Comparison of ENCODE assay signal across 11 mouse cellular contexts in genomic region chrX:16860244-16860643, GRCm38 (mm10). TPM values are rescaled to one million over a fixed set of nuclear protein-coding genes. Genes with fewer than 3 reads are reported as not detected.
A peak's percentile ranks its signal among the peaks of the same experiment; 100 is the strongest.
DNase-seq lines count a peak whose midpoint lies in the region; ATAC-seq and TF ChIP-seq lines count a peak whose summit lies in the region.
"Had no signal": no experiment of that assay in that cellular context is flagged by ENCODE, and none has a peak within 500 bp of the region (broad histone marks: within the 10 kb centered on the region; RNA-seq: fewer than 3 reads in every experiment).

No protein-coding gene starts in this region.

- no peaks in the 10 kb centered on the region for H3K27me3 ChIP-seq in midbrain, embryonic 14.5 days (ENCODE audit: control insufficient read depth, insufficient read depth, low read length)
- no peaks in the 10 kb centered on the region for H3K27me3 ChIP-seq in midbrain, embryonic 13.5 days
- no peaks in the 10 kb centered on the region for H3K27me3 ChIP-seq in stomach, postnatal 0 days (ENCODE audit: control insufficient read depth, insufficient read depth, low read length)
- H3K27me3 ChIP-seq: lung, embryonic 15.5 days had no signal

- no peak for TF ChIP-seq EP300 in stomach, postnatal 0 days (optimal IDR thresholded peaks at IDR 0.05)

- intact Hi-C loops in heart, postnatal 14 days (cut with DNase I) = loop anchor here (5.0 kb wide), 1 partner anchor 408 kb away; no protein-coding TSS in a partner anchor

- TF ChIP-seq CTCF in stomach, postnatal 0 days (IDR thresholded peaks at IDR 0.05; ENCODE audit: low read depth) = peak; percentile 70

- H3K9me3 ChIP-seq in midbrain, embryonic 14.5 days (ENCODE audit: control insufficient read depth, low read length) = no peaks in the 10 kb centered on the region
- no peaks in the 10 kb centered on the region for H3K9me3 ChIP-seq in midbrain, embryonic 13.5 days
- H3K9me3 ChIP-seq in stomach, postnatal 0 days (ENCODE audit: control insufficient read depth, low read length) = no peaks in the 10 kb centered on the region
- H3K9me3 ChIP-seq: lung, embryonic 15.5 days had no signal

- H3K36me3 ChIP-seq in midbrain, embryonic 14.5 days (ENCODE audit: control insufficient read depth, insufficient read depth, low read length) = no peaks in the 10 kb centered on the region
- no peaks in the 10 kb centered on the region for H3K36me3 ChIP-seq in midbrain, embryonic 13.5 days
- H3K36me3 ChIP-seq in stomach, postnatal 0 days (ENCODE audit: control insufficient read depth, insufficient read depth, low read length) = no peaks in the 10 kb centered on the region
- H3K36me3 ChIP-seq: lung, embryonic 15.5 days had no signal

- H3K4me1 ChIP-seq in midbrain, embryonic 14.5 days (ENCODE audit: control insufficient read depth, insufficient read depth, low read length) = no peaks in the 10 kb centered on the region
- no peaks in the 10 kb centered on the region for H3K4me1 ChIP-seq in midbrain, embryonic 13.5 days (replicated peaks)
- no peaks in the 10 kb centered on the region for H3K4me1 ChIP-seq in stomach, postnatal 0 days (replicated peaks; ENCODE audit: control insufficient read depth, insufficient read depth)
- H3K4me1 ChIP-seq: lung, embryonic 15.5 days had no signal

- no peak overlapping the region for H3K4me2 ChIP-seq in midbrain, embryonic 14.5 days (ENCODE audit: low read length)
- no peak overlapping the region for H3K4me2 ChIP-seq in midbrain, embryonic 13.5 days (replicated peaks)
- no peak overlapping the region for H3K4me2 ChIP-seq in stomach, postnatal 0 days (replicated peaks; ENCODE audit: low read depth)
- H3K4me2 ChIP-seq: heart, embryonic 11.5 days; lung, embryonic 15.5 days had no signal

- no peak for ATAC-seq in midbrain, embryonic 14.5 days (ENCODE audit: low FRiP score, low TSS enrichment)
- ATAC-seq in midbrain, embryonic 13.5 days = no peak
- ATAC-seq in stomach, postnatal 0 days (ENCODE audit: low FRiP score, low TSS enrichment) = no peak

- no peak overlapping the region for H3K9ac ChIP-seq in midbrain, embryonic 14.5 days (replicated peaks; ENCODE audit: low read length)
- no peak overlapping the region for H3K9ac ChIP-seq in midbrain, embryonic 13.5 days (replicated peaks)
- no peak overlapping the region for H3K9ac ChIP-seq in stomach, postnatal 0 days (ENCODE audit: low read length)
- H3K9ac ChIP-seq: lung, embryonic 15.5 days had no signal

- peak; percentile 7 for DNase-seq in heart, adult 8-10 months (ENCODE audit: low spot score)
- DNase-seq in heart, postnatal 14 days = no peak
- DNase-seq in midbrain, embryonic 14.5 days = peak; percentile 14
- DNase-seq in c-Kit-positive CD71-positive TER-119-negative erythroid progenitor cells, embryonic 14.5 days (ENCODE audit: low read depth) = peak; percentile 2
- no peak for DNase-seq in stomach, postnatal 0 days (ENCODE audit: low spot score)
- no peak for DNase-seq in cerebellum, adult 11 months
- DNase-seq in thymus, postnatal 4 days = no peak

- H3K27ac ChIP-seq in midbrain, embryonic 14.5 days (replicated peaks; ENCODE audit: low read depth, low read length) = no peak overlapping the region
- H3K27ac ChIP-seq in midbrain, embryonic 13.5 days = no peak overlapping the region
- H3K27ac ChIP-seq in stomach, postnatal 0 days (replicated peaks) = no peak overlapping the region
- H3K27ac ChIP-seq: lung, embryonic 15.5 days had no signal

- no peak overlapping the region for H3K4me3 ChIP-seq in midbrain, embryonic 14.5 days (replicated peaks; ENCODE audit: low read depth, low read length)
- no peak overlapping the region for H3K4me3 ChIP-seq in midbrain, embryonic 13.5 days (replicated peaks)
- no peak overlapping the region for H3K4me3 ChIP-seq in stomach, postnatal 0 days (ENCODE audit: low read depth, low read length)
- H3K4me3 ChIP-seq: lung, embryonic 15.5 days had no signal

RNA-seq across cellular contexts. Expression of gene Maob, which starts 43.1 kb away (rescaled TPM):
- total RNA-seq in heart, adult 8-10 months (2022) = 10 to 100 TPM; 39.5 to 63.2 (median 51.7) TPM
- 10 to 100 TPM; 13.1 to 15.7 TPM for total RNA-seq in heart, postnatal 14 days (2021)
- 2.6 and 3.3 TPM in 2 replicates for polyA plus RNA-seq in midbrain, embryonic 14.5 days (2014; fragmentation: Nextera tagmentation; extraction: Ambion mirVana)
- 2.5 TPM in 2 replicates for polyA plus RNA-seq in midbrain, embryonic 13.5 days (2015; fragmentation: Nextera tagmentation; extraction: Ambion mirVana)
- 17.0 and 18.9 TPM in 2 replicates for polyA plus RNA-seq in stomach, postnatal 0 days (2015; fragmentation: Nextera tagmentation; extraction: Ambion mirVana)

RNA-seq across cellular contexts. Expression of gene Ndp, which starts 51.3 kb away (rescaled TPM):
- total RNA-seq in heart, adult 8-10 months (2022) = not detected
- under 1 TPM in 1 of 2 experiments, not detected in 1; 0.14 TPM for total RNA-seq in heart, postnatal 14 days (2021)
- 9.4 and 10.2 TPM in 2 replicates for polyA plus RNA-seq in midbrain, embryonic 14.5 days (2014; fragmentation: Nextera tagmentation; extraction: Ambion mirVana)
- 5.9 and 7.3 TPM in 2 replicates for polyA plus RNA-seq in midbrain, embryonic 13.5 days (2015; fragmentation: Nextera tagmentation; extraction: Ambion mirVana)
- 0.90 and 1.1 TPM in 2 replicates for polyA plus RNA-seq in stomach, postnatal 0 days (2015; fragmentation: Nextera tagmentation; extraction: Ambion mirVana)
- polyA plus RNA-seq: small intestine, adult 2 months had no signal

Comparison
In these comparisons a context has a peak if more than half of its experiments do, and no peak if none do; other contexts are left out.
1. DNase-seq: peak in heart, adult 8-10 months (single experiment), midbrain, embryonic 14.5 days (single experiment) and c-Kit-positive CD71-positive TER-119-negative erythroid progenitor cells, embryonic 14.5 days (single experiment); none in heart, postnatal 14 days (0 of 2), stomach, postnatal 0 days (single experiment), cerebellum, adult 11 months (single experiment) and thymus, postnatal 4 days (single experiment).